Mouse (Mus musculus) cortical plate, adult 2 months (tissue): Measurements from ENCODE around the gene Olfr282.

Experiments used
- CTCF ChIP-seq: fragments of 200-500 bp; IDR thresholded peaks from 2 replicates; pipeline ENCODE4 v1.5.1; 2011; ENCODE audit warnings: mild to moderate bottlenecking, control low read depth, low read length; ENCODE audit not compliant: insufficient read depth; ENCODE audit errors: extremely low read depth
- POLR2A ChIP-seq: fragments of 200-500 bp; IDR thresholded peaks from 2 replicates; pipeline ENCODE4 v1.6.1; 2011; ENCODE audit warnings: mild to moderate bottlenecking, low read length, control low read depth; ENCODE audit not compliant: insufficient read depth; ENCODE audit errors: extremely low read depth

GRCm38 (mm10) chr15:98408406-98409060, 22.5 kb upstream of the Olfr282 start:
- TF ChIP-seq CTCF (peak; percentile 44), POLR2A (no peak)
